Mouse (Mus musculus): ENCODE data around the gene Nudt1.

DNA sequence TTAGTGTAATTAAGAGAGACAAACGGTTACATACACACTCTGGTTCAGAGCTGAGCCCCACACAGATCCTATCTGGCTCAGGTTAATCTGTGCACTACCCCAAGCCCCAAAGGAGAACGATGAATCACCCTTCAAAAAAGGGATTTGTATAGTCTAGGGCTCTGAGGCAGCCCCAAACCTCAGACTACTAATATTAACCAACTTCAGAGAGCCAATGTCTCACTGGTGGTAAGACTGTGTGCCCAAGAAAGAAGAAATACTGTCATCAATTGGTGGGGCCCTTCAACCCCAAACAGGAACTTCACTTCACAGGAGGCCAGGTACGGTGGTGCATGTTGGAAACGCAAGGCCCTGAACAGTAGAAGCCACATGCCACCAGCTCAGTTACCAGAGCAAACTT is 23.8 kb downstream of the Nudt1 start:
- TF ChIP-seq CTCF (IDR thresholded peaks at IDR 0.05; ENCODE audit: low read depth, low read length) (no peak), POLR2A (IDR thresholded peaks at IDR 0.05; ENCODE audit: insufficient read depth, low read length) (no peak)

Measured in ES-Bruce4 (cell line).